Mouse (Mus musculus) olfactory bulb, adult 2 months (tissue): ENCODE measurements around the gene Ndufs2. TPM values are rescaled to one million over a fixed set of nuclear protein-coding genes. Genes with fewer than 3 reads are reported as not detected.
A peak's percentile ranks its signal among the peaks of the same experiment; 100 is the strongest.

Source experiments
- H3K27ac ChIP-seq: fragments of 200-500 bp; 2 replicates; pipeline ENCODE4 v1.5.1; 2012; ENCODE audit warnings: low read depth, low read length; ENCODE audit not compliant: insufficient read depth
- H3K4me1 ChIP-seq: fragments of 200-500 bp; 2 replicates; pipeline ENCODE4 v1.6.1; 2012; ENCODE audit warnings: low read length; ENCODE audit not compliant: control insufficient read depth, insufficient read depth
- H3K4me3 ChIP-seq: fragments of 200-500 bp; 2 replicates; pipeline ENCODE4 v1.5.1; 2012; ENCODE audit warnings: mild to moderate bottlenecking, low read depth, low read length, moderate library complexity; ENCODE audit not compliant: insufficient read depth
- CTCF ChIP-seq: fragments of 200-500 bp; IDR thresholded peaks from 2 replicates; pipeline ENCODE4 v1.5.1; 2012; ENCODE audit warnings: low read depth, mild to moderate bottlenecking, low read length, moderate library complexity; ENCODE audit not compliant: insufficient read depth
- POLR2A ChIP-seq: fragments of 200-500 bp; IDR thresholded peaks from 2 replicates; pipeline ENCODE4 v1.6.1; 2012; ENCODE audit warnings: mild to moderate bottlenecking, low read depth, low read length, moderate library complexity; ENCODE audit not compliant: insufficient read depth
- WGBS: fragments of 180-500 bp; shearing (Covaris S2); methylation state at CpG from one replicate; pipeline ENCODE4 v1.1.7; 2018; 5-methylcytosine and 5-hydroxymethylcytosine counted together
- polyA plus RNA-seq: library from polyadenylated mRNA; stranded (reverse); fragments of >200 nt; gene quantifications from 2 replicates; pipeline ENCODE4 v1.2.4, GENCODE M21; 2012; ENCODE audit warnings: low replicate concordance; ENCODE audit not compliant: missing spikeins, insufficient read depth, insufficient read length

Gene Ndufs2
- polyA plus RNA-seq, 1 experiment = not detected

GRCm38 (mm10) chr1:171187851-171188700, 63.1 kb downstream of the Ndufs2 start:
- Histone ChIP-seq H3K27ac (peak overlapping the region; percentile 94), H3K4me1 (peaks cover 41% of the 10 kb centered on the region), H3K4me3 (no peak overlapping the region)
- no peak for TF ChIP-seq CTCF
- TF ChIP-seq POLR2A = no peak
- WGBS = 29% methylated on average over 13 of the region's 13 CpGs

- no peak overlapping the region; the same call in 1 of the 2 replicates for H3K4me3 ChIP-seq
- peak overlapping the region; percentile 79 for H3K27ac ChIP-seq
- 35% methylated on average over 8 of the region's 8 CpGs for WGBS
- TF ChIP-seq CTCF = no peak
- H3K4me1 ChIP-seq = peaks cover 39% of the 10 kb centered on the region
These were observed 65.5 kb downstream of the Ndufs2 start for GRCm38 (mm10) chr1:171185655-171186054.

Other genes with a start within 250 kb of the Ndufs2 start
- gene Fcgr4, start 232.5 kb downstream of the Ndufs2 start, polyA plus RNA-seq = not detected in 2 replicates
- not detected in 2 replicates for gene Fcgr3, start 186.5 kb downstream of the Ndufs2 start, polyA plus RNA-seq
- not detected in 2 replicates for gene Cfap126, start 137.5 kb downstream of the Ndufs2 start, polyA plus RNA-seq
- not detected in 2 replicates for gene Sdhc, start 100.8 kb downstream of the Ndufs2 start, polyA plus RNA-seq
- gene Mpz, start 100.7 kb downstream of the Ndufs2 start, polyA plus RNA-seq = not detected in 2 replicates
- gene Pcp4l1, start 55.1 kb downstream of the Ndufs2 start, polyA plus RNA-seq = 326 and 491 TPM in 2 replicates
- not detected in 2 replicates for gene Nr1i3, start 37.4 kb downstream of the Ndufs2 start, polyA plus RNA-seq
- gene Tomm40l, start 28.9 kb downstream of the Ndufs2 start, polyA plus RNA-seq = not detected in 2 replicates
- not detected in 2 replicates for gene Apoa2, start 26.3 kb downstream of the Ndufs2 start, polyA plus RNA-seq
- not detected in 2 replicates for gene Fcer1g, start 17.0 kb downstream of the Ndufs2 start, polyA plus RNA-seq
- gene Adamts4, start 967 bp downstream of the Ndufs2 start, polyA plus RNA-seq = not detected in 2 replicates
- gene B4galt3, start 18.9 kb upstream of the Ndufs2 start, polyA plus RNA-seq = not detected in 2 replicates
- not detected in 2 replicates for gene Ppox, start 29.8 kb upstream of the Ndufs2 start, polyA plus RNA-seq
- gene Usp21, start 36.6 kb upstream of the Ndufs2 start, polyA plus RNA-seq = not detected in 2 replicates
- gene Ufc1, start 43.6 kb upstream of the Ndufs2 start, polyA plus RNA-seq = not detected in 2 replicates
- not detected in 2 replicates for gene Dedd, start 77.8 kb upstream of the Ndufs2 start, polyA plus RNA-seq
- gene Nit1, start 94.3 kb upstream of the Ndufs2 start, polyA plus RNA-seq = not detected in 2 replicates
- not detected in 2 replicates for gene Pfdn2, start 94.3 kb upstream of the Ndufs2 start, polyA plus RNA-seq
- gene Klhdc9, start 109.4 kb upstream of the Ndufs2 start, polyA plus RNA-seq = not detected in 2 replicates
- not detected in 2 replicates for gene Nectin4, start 118.7 kb upstream of the Ndufs2 start, polyA plus RNA-seq
- gene Arhgap30, start 137.6 kb upstream of the Ndufs2 start, polyA plus RNA-seq = 90.1 and 98.6 TPM in 2 replicates
- gene Usf1, start 159.9 kb upstream of the Ndufs2 start, polyA plus RNA-seq = not detected in 2 replicates
- gene Tstd1, start 167.5 kb upstream of the Ndufs2 start, polyA plus RNA-seq = not detected in 2 replicates
- not detected in 2 replicates for gene F11r, start 186.1 kb upstream of the Ndufs2 start, polyA plus RNA-seq